Mouse (Mus musculus): ENCODE measurements around the gene Kcns1. TPM values are rescaled to one million over a fixed set of nuclear protein-coding genes. Genes with fewer than 3 reads are reported as not detected.

Kcns1 gene
- polyA plus RNA-seq, 1 experiment from 2014 or later, result 0.85 TPM

- Histone ChIP-seq H3K4me3 (ENCODE audit: low read depth, low read length) (no peak overlapping the region), H3K27ac (replicated peaks; ENCODE audit: low read depth, low read length) (no peak overlapping the region), H3K27me3 (replicated peaks; ENCODE audit: control insufficient read depth, insufficient read depth, low read length) (no peaks in the 10 kb centered on the region), H3K36me3 (ENCODE audit: control insufficient read depth, insufficient read depth, low read length) (0 out of 2 replicates have a peak, but pooled peaks cover 8% of the 10 kb centered on the region), H3K4me1 (ENCODE audit: control insufficient read depth, insufficient read depth, low read length) (peaks cover 30% of the 10 kb centered on the region), H3K9ac (ENCODE audit: low read depth, low read length) (no peak overlapping the region), H3K4me2 (ENCODE audit: low read depth, low read length) (no peak overlapping the region), H3K9me3 (ENCODE audit: control insufficient read depth, low read length) (no peaks in the 10 kb centered on the region)
- 96% methylated on average over 12 of the region's 12 CpGs for WGBS
- no peak for DNase-seq (ENCODE audit: low spot score)
- ATAC-seq (ENCODE audit: low read depth), result no peak
Observed at GRCm38 (mm10) chr2:164146556-164146955, 24.4 kb downstream of the Kcns1 start.

GRCm38 (mm10) chr2:164144541-164144940 lies 26.4 kb downstream of the Kcns1 start:
- ATAC-seq (ENCODE audit: low read depth), result no peak
- Histone ChIP-seq H3K36me3 (ENCODE audit: control insufficient read depth, insufficient read depth, low read length) (0 out of 2 replicates have a peak, but pooled peaks cover 6% of the 10 kb centered on the region), H3K9me3 (ENCODE audit: control insufficient read depth, low read length) (no peaks in the 10 kb centered on the region), H3K27me3 (replicated peaks; ENCODE audit: control insufficient read depth, insufficient read depth, low read length) (no peaks in the 10 kb centered on the region), H3K9ac (ENCODE audit: low read depth, low read length) (no peak overlapping the region), H3K4me2 (ENCODE audit: low read depth, low read length) (no peak overlapping the region), H3K27ac (replicated peaks; ENCODE audit: low read depth, low read length) (no peak overlapping the region), H3K4me1 (ENCODE audit: control insufficient read depth, insufficient read depth, low read length) (peaks cover 31% of the 10 kb centered on the region), H3K4me3 (ENCODE audit: low read depth, low read length) (no peak overlapping the region)
- DNase-seq (ENCODE audit: low spot score), result no peak
- WGBS, result 85% methylated on average over 10 of the region's 10 CpGs

GRCm38 (mm10) chr2:164144025-164144424 lies 26.9 kb downstream of the Kcns1 start:
- H3K4me2 ChIP-seq (ENCODE audit: low read depth, low read length), result no peak overlapping the region
- H3K36me3 ChIP-seq (ENCODE audit: control insufficient read depth, insufficient read depth, low read length), result 0 out of 2 replicates have a peak, but pooled peaks cover 6% of the 10 kb centered on the region
- H3K4me3 ChIP-seq (ENCODE audit: low read depth, low read length), result no peak overlapping the region
- H3K27ac ChIP-seq (replicated peaks; ENCODE audit: low read depth, low read length), result no peak overlapping the region; the same call in 1 of the 2 replicates
- no peak overlapping the region for H3K9ac ChIP-seq (ENCODE audit: low read depth, low read length)
- peaks cover 31% of the 10 kb centered on the region for H3K4me1 ChIP-seq (ENCODE audit: control insufficient read depth, insufficient read depth, low read length)
- whole genome bisulfite sequencing, result 68% methylated on average over 6 of the region's 6 CpGs
- no peaks in the 10 kb centered on the region for H3K27me3 ChIP-seq (replicated peaks; ENCODE audit: control insufficient read depth, insufficient read depth, low read length)
- H3K9me3 ChIP-seq (ENCODE audit: control insufficient read depth, low read length), result no peaks in the 10 kb centered on the region
- no peak for ATAC-seq (ENCODE audit: low read depth)
- no peak for DNase-seq (ENCODE audit: low spot score)

- H3K27ac ChIP-seq (replicated peaks; ENCODE audit: low read depth, low read length), result peak overlapping the region; percentile 84
- WGBS, result 26% methylated on average over 10 of the region's 10 CpGs
- H3K4me3 ChIP-seq (ENCODE audit: low read depth, low read length), result no peak overlapping the region
- H3K4me2 ChIP-seq (ENCODE audit: low read depth, low read length), result peak overlapping the region; percentile 28
- ATAC-seq (ENCODE audit: low read depth), result peak; percentile 45; the same call in 1 of the 2 replicates
- H3K9ac ChIP-seq (ENCODE audit: low read depth, low read length), result 0 out of 2 replicates have a peak overlapping the region, but pooled peaks have one; percentile 8
- peaks cover 37% of the 10 kb centered on the region for H3K4me1 ChIP-seq (ENCODE audit: control insufficient read depth, insufficient read depth, low read length)
- no peaks in the 10 kb centered on the region for H3K9me3 ChIP-seq (ENCODE audit: control insufficient read depth, low read length)
- no peaks in the 10 kb centered on the region for H3K36me3 ChIP-seq (ENCODE audit: control insufficient read depth, insufficient read depth, low read length)
- DNase-seq (ENCODE audit: low spot score), result peak; percentile 79
- H3K27me3 ChIP-seq (replicated peaks; ENCODE audit: control insufficient read depth, insufficient read depth, low read length), result no peaks in the 10 kb centered on the region
Observed at GRCm38 (mm10) chr2:164142021-164142420, 28.9 kb downstream of the Kcns1 start.

- peaks cover 40% of the 10 kb centered on the region for H3K4me1 ChIP-seq (ENCODE audit: control insufficient read depth, insufficient read depth, low read length)
- ATAC-seq (ENCODE audit: low read depth), result no peak
Observed at GRCm38 (mm10) chr2:164137754-164138153, 33.2 kb downstream of the Kcns1 start.

GRCm38 (mm10) chr2:164136393-164136792 lies 34.5 kb downstream of the Kcns1 start:
- no peak overlapping the region for H3K9ac ChIP-seq (ENCODE audit: low read depth, low read length)
- 35% methylated on average over 2 of the region's 2 CpGs for WGBS

More at GRCm38 (mm10) chr2:164137754-164138153, 33.2 kb downstream of the Kcns1 start:
- H3K27ac ChIP-seq (replicated peaks; ENCODE audit: low read depth, low read length), result peak overlapping the region; percentile 65
- 38% methylated on average over 6 of the region's 6 CpGs for WGBS
- no peak overlapping the region for H3K4me2 ChIP-seq (ENCODE audit: low read depth, low read length)
- DNase-seq (ENCODE audit: low spot score), result peak; percentile 41
- H3K9me3 ChIP-seq (ENCODE audit: control insufficient read depth, low read length), result no peaks in the 10 kb centered on the region
- no peak overlapping the region for H3K9ac ChIP-seq (ENCODE audit: low read depth, low read length)
- H3K27me3 ChIP-seq (replicated peaks; ENCODE audit: control insufficient read depth, insufficient read depth, low read length), result no peaks in the 10 kb centered on the region
- no peak overlapping the region for H3K4me3 ChIP-seq (ENCODE audit: low read depth, low read length)
- H3K36me3 ChIP-seq (ENCODE audit: control insufficient read depth, insufficient read depth, low read length), result no peaks in the 10 kb centered on the region

GRCm38 (mm10) chr2:164135367-164135766 lies 35.5 kb downstream of the Kcns1 start:
- no peaks in the 10 kb centered on the region for H3K36me3 ChIP-seq (ENCODE audit: control insufficient read depth, insufficient read depth, low read length)
- H3K9me3 ChIP-seq (ENCODE audit: control insufficient read depth, low read length), result no peaks in the 10 kb centered on the region
- DNase-seq (ENCODE audit: low spot score), result no peak
- ATAC-seq (ENCODE audit: low read depth), result no peak
- no peak overlapping the region for H3K27ac ChIP-seq (replicated peaks; ENCODE audit: low read depth, low read length)
- H3K27me3 ChIP-seq (replicated peaks; ENCODE audit: control insufficient read depth, insufficient read depth, low read length), result no peaks in the 10 kb centered on the region
- H3K4me3 ChIP-seq (ENCODE audit: low read depth, low read length), result no peak overlapping the region
- peaks cover 17% of the 10 kb centered on the region for H3K4me1 ChIP-seq (ENCODE audit: control insufficient read depth, insufficient read depth, low read length)
- H3K9ac ChIP-seq (ENCODE audit: low read depth, low read length), result no peak overlapping the region
- H3K4me2 ChIP-seq (ENCODE audit: low read depth, low read length), result no peak overlapping the region
- 74% methylated on average over 1 of the region's 1 CpGs for WGBS

More at GRCm38 (mm10) chr2:164136393-164136792, 34.5 kb downstream of the Kcns1 start:
- Histone ChIP-seq H3K4me3 (ENCODE audit: low read depth, low read length) (no peak overlapping the region), H3K27ac (replicated peaks; ENCODE audit: low read depth, low read length) (peak overlapping the region; percentile 50; the same call in 1 of the 2 replicates), H3K27me3 (replicated peaks; ENCODE audit: control insufficient read depth, insufficient read depth, low read length) (no peaks in the 10 kb centered on the region), H3K4me2 (ENCODE audit: low read depth, low read length) (no peak overlapping the region), H3K9me3 (ENCODE audit: control insufficient read depth, low read length) (no peaks in the 10 kb centered on the region), H3K36me3 (ENCODE audit: control insufficient read depth, insufficient read depth, low read length) (no peaks in the 10 kb centered on the region), H3K4me1 (ENCODE audit: control insufficient read depth, insufficient read depth, low read length) (peaks cover 26% of the 10 kb centered on the region)
- DNase-seq (ENCODE audit: low spot score) (peak; percentile 57), ATAC-seq (ENCODE audit: low read depth) (peak; percentile 77; the same call in 1 of the 2 replicates)

- no peaks in the 10 kb centered on the region for H3K36me3 ChIP-seq (ENCODE audit: control insufficient read depth, insufficient read depth, low read length)
- H3K9me3 ChIP-seq (ENCODE audit: control insufficient read depth, low read length), result no peaks in the 10 kb centered on the region
- DNase-seq (ENCODE audit: low spot score), result peak; percentile 38
- H3K27ac ChIP-seq (replicated peaks; ENCODE audit: low read depth, low read length), result no peak overlapping the region
- no peak overlapping the region for H3K4me3 ChIP-seq (ENCODE audit: low read depth, low read length)
- no peak overlapping the region for H3K9ac ChIP-seq (ENCODE audit: low read depth, low read length)
- ATAC-seq (ENCODE audit: low read depth), result 0 out of 2 replicates have a peak, but pooled peaks have one; percentile 33
- 58% methylated on average over 6 of the region's 6 CpGs for WGBS
- no peak overlapping the region for H3K4me2 ChIP-seq (ENCODE audit: low read depth, low read length)
- H3K4me1 ChIP-seq (ENCODE audit: control insufficient read depth, insufficient read depth, low read length), result peaks cover 15% of the 10 kb centered on the region
- H3K27me3 ChIP-seq (replicated peaks; ENCODE audit: control insufficient read depth, insufficient read depth, low read length), result no peaks in the 10 kb centered on the region
Observed at GRCm38 (mm10) chr2:164134563-164134962, 36.4 kb downstream of the Kcns1 start.

- no peak overlapping the region for H3K4me3 ChIP-seq (ENCODE audit: low read depth, low read length)
- peaks cover 4% of the 10 kb centered on the region for H3K4me1 ChIP-seq (ENCODE audit: control insufficient read depth, insufficient read depth, low read length)
- H3K9ac ChIP-seq (ENCODE audit: low read depth, low read length), result no peak overlapping the region
- no peak for DNase-seq (ENCODE audit: low spot score)
- no peaks in the 10 kb centered on the region for H3K9me3 ChIP-seq (ENCODE audit: control insufficient read depth, low read length)
- 74% methylated on average over 1 of the region's 1 CpGs for WGBS
- no peaks in the 10 kb centered on the region for H3K27me3 ChIP-seq (replicated peaks; ENCODE audit: control insufficient read depth, insufficient read depth, low read length)
- no peak for ATAC-seq (ENCODE audit: low read depth)
- H3K36me3 ChIP-seq (ENCODE audit: control insufficient read depth, insufficient read depth, low read length), result 0 out of 2 replicates have a peak, but pooled peaks cover 5% of the 10 kb centered on the region
- H3K4me2 ChIP-seq (ENCODE audit: low read depth, low read length), result no peak overlapping the region
- H3K27ac ChIP-seq (replicated peaks; ENCODE audit: low read depth, low read length), result no peak overlapping the region
Observed at GRCm38 (mm10) chr2:164131586-164131985, 39.3 kb downstream of the Kcns1 start.
